In the genomic region with DNA sequence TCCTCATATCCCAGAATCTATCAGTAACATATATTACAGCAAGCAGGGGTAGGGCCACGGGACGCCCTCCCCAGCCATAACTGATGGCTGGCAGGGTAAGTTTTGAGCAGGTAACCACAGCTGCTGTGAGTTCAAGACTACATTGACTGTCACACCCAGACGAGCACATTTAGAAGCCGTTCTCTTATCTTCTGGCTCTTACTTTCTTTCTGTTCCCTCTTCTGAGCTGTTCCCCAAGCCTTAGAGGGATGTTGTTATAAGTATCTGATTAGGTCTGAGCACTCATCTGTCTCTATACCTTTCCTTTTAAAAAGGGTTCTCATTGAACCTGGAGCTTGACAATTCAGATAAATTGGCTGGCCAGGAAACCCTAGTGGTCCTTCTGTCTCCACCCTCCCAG, we compare ENCODE assay signal across 17 mouse cellular contexts. TPM values are rescaled to one million over a fixed set of nuclear protein-coding genes. Genes with fewer than 3 reads are reported as not detected.
"Had no signal": no experiment of that assay in that cellular context is flagged by ENCODE, and none has a peak within 500 bp of the region (broad histone marks: within the 10 kb centered on the region; RNA-seq: fewer than 3 reads in every experiment).

No protein-coding gene starts in this region.

- H3K4me1 ChIP-seq: neural tube, embryonic 13.5 days; neural tube, embryonic 15.5 days; stomach, embryonic 15.5 days had no signal

- H3K27ac ChIP-seq: neural tube, embryonic 13.5 days; neural tube, embryonic 15.5 days; stomach, embryonic 15.5 days; stomach, postnatal 0 days had no signal

- H3K36me3 ChIP-seq: neural tube, embryonic 15.5 days; stomach, embryonic 15.5 days had no signal

- H3K9me3 ChIP-seq: neural tube, embryonic 13.5 days; neural tube, embryonic 15.5 days; stomach, embryonic 15.5 days had no signal

- DNase-seq: retina, postnatal 1 day; right cerebral cortex, adult 18-20 months; right cerebral cortex, postnatal 14 days; right cerebral cortex, postnatal 25 days; right cerebral cortex, postnatal 4 days; spleen, adult 18-20 months; thymus, adult 18-20 months; thymus, adult 2 months; thymus, postnatal 14 days; thymus, postnatal 25 days; thymus, postnatal 36 days; thymus, postnatal 4 days had no signal

- H3K4me2 ChIP-seq: neural tube, embryonic 13.5 days; neural tube, embryonic 15.5 days; stomach, embryonic 15.5 days had no signal

- H3K27me3 ChIP-seq: neural tube, embryonic 13.5 days; neural tube, embryonic 15.5 days; stomach, embryonic 15.5 days had no signal

- H3K9ac ChIP-seq: neural tube, embryonic 13.5 days; neural tube, embryonic 15.5 days; stomach, embryonic 15.5 days had no signal

- H3K4me3 ChIP-seq: neural tube, embryonic 13.5 days; neural tube, embryonic 15.5 days; stomach, embryonic 15.5 days had no signal

RNA-seq across cellular contexts. Expression of gene 1110032F04Rik, which starts 38.1 kb away (rescaled TPM):
- polyA plus RNA-seq: testis, adult 2 months had no signal
